Mouse (Mus musculus) CH12.LX (cell line): ENCODE data around the gene Arhgef39. TPM values are rescaled to one million over a fixed set of nuclear protein-coding genes. Genes with fewer than 3 reads are reported as not detected.
A peak's percentile ranks its signal among the peaks of the same experiment; 100 is the strongest.

ENCODE experiments used
- DNase-seq: peaks from one replicate; pipeline ENCODE4 v3.0.0-alpha.2; 2013; ENCODE audit errors: extremely low read depth
- H3K27ac ChIP-seq: 2 replicates; pipeline ENCODE4 v1.5.1; 2012; ENCODE audit warnings: low read depth, mild to moderate bottlenecking, control low read depth, moderate library complexity; ENCODE audit not compliant: insufficient read depth
- H3K27me3 ChIP-seq: replicated peaks from 2 replicates; pipeline ENCODE3; 2012; ENCODE audit warnings: inconsistent platforms
- H3K36me3 ChIP-seq, 2 experiments: replicated peaks in 1 of 2; 2 replicates each; pipeline versions ENCODE3 to v1.6.1; 2012; ENCODE audit warnings: inconsistent platforms in 1 of 2, low read length in 1 of 2, mild to moderate bottlenecking in 1 of 2, mixed read lengths in 1 of 2, moderate library complexity in 1 of 2; ENCODE audit not compliant: control insufficient read depth in 1 of 2, insufficient read depth in 1 of 2
- H3K4me1 ChIP-seq, 2 experiments: 2 replicates each; pipeline ENCODE4 v1.6.1; 2012; ENCODE audit warnings: inconsistent platforms in 1 of 2, moderate library complexity in 1 of 2; ENCODE audit not compliant: insufficient read depth in 2 of 2, control insufficient read depth in 1 of 2
- H3K4me2 ChIP-seq: 2 replicates; pipeline ENCODE4 v1.6.1; 2012; ENCODE audit warnings: low read depth, mild to moderate bottlenecking, control low read depth; ENCODE audit not compliant: poor library complexity, insufficient read depth, severe bottlenecking
- H3K4me3 ChIP-seq, 3 experiments: fragments of 150-350 bp in 1 of 3; sonication (generic) in 1 of 3; replicated peaks in 1 of 3; 2 replicates each; pipeline versions ENCODE3 to v1.5.1; 2011 to 2012; ENCODE audit warnings: low read depth in 2 of 3, low read length in 2 of 3, mild to moderate bottlenecking in 2 of 3, moderate library complexity in 2 of 3, control low read depth in 1 of 3, improper control_type of control experiment in 1 of 3, inconsistent platforms in 1 of 3, mixed read lengths in 1 of 3; ENCODE audit not compliant: poor library complexity in 1 of 3
- H3K79me2 ChIP-seq: replicated peaks from 2 replicates; pipeline ENCODE4 v1.6.1; 2012; ENCODE audit warnings: mild to moderate bottlenecking, moderate library complexity; ENCODE audit not compliant: control insufficient read depth, poor library complexity, insufficient read depth, severe bottlenecking; ENCODE audit errors: extremely low read depth
- H3K9ac ChIP-seq: 2 replicates; pipeline ENCODE4 v1.6.1; 2012; ENCODE audit warnings: low read depth, mild to moderate bottlenecking, control low read depth, moderate library complexity; ENCODE audit not compliant: insufficient read depth
- H3K9me3 ChIP-seq: replicated peaks from 2 replicates; pipeline ENCODE3; 2012; ENCODE audit warnings: low read length, inconsistent platforms, mixed read lengths
- BHLHE40 ChIP-seq: IDR thresholded peaks from 2 replicates; pipeline ENCODE4 v1.6.1; 2011; ENCODE audit warnings: mild to moderate bottlenecking, low read depth, low read length, improper control_type of control experiment
- CHD2 ChIP-seq: IDR thresholded peaks from 2 replicates; pipeline ENCODE4 v1.6.1; 2011; ENCODE audit warnings: low read length, improper control_type of control experiment
- CTCF ChIP-seq, 2 experiments: IDR thresholded peaks in 1 of 2; conservative IDR thresholded peaks in 1 of 2; 2 replicates each; pipeline ENCODE4 v1.5.1; 2011 to 2012; ENCODE audit warnings: low read depth in 2 of 2, low read length in 2 of 2, improper control_type of control experiment in 1 of 2, inconsistent platforms in 1 of 2, mild to moderate bottlenecking in 1 of 2, moderate library complexity in 1 of 2
- ELF1 ChIP-seq: IDR thresholded peaks from 2 replicates; pipeline ENCODE4 v1.6.1; 2014; ENCODE audit warnings: low read depth, mild to moderate bottlenecking, inconsistent platforms, low read length, improper control_type of control experiment
- GABPA ChIP-seq: IDR thresholded peaks from 2 replicates; pipeline ENCODE4 v1.6.1; 2012; ENCODE audit warnings: low read depth, low read length, improper control_type of control experiment, inconsistent platforms; ENCODE audit not compliant: insufficient replicate concordance
- IRF4 ChIP-seq: IDR thresholded peaks from 2 replicates; pipeline ENCODE4 v1.6.1; 2014; ENCODE audit warnings: low read depth, mild to moderate bottlenecking, inconsistent platforms, low read length, improper control_type of control experiment
- JUN ChIP-seq: IDR thresholded peaks from 2 replicates; pipeline ENCODE4 v1.6.1; 2011; ENCODE audit warnings: low read depth, mild to moderate bottlenecking, low read length, improper control_type of control experiment, moderate library complexity; ENCODE audit not compliant: insufficient read depth
- KAT2A ChIP-seq: IDR thresholded peaks from 2 replicates; pipeline ENCODE4 v1.6.1; 2012; ENCODE audit warnings: low read length, improper control_type of control experiment, inconsistent platforms; ENCODE audit not compliant: insufficient replicate concordance
- MAFK ChIP-seq: IDR thresholded peaks from 2 replicates; pipeline ENCODE4 v1.6.1; 2011; ENCODE audit warnings: low read length, improper control_type of control experiment; ENCODE audit not compliant: insufficient replicate concordance
- MAX ChIP-seq: IDR thresholded peaks from 2 replicates; pipeline ENCODE4 v1.6.1; 2011; ENCODE audit warnings: low read length, improper control_type of control experiment
- MAZ ChIP-seq: IDR thresholded peaks from 2 replicates; pipeline ENCODE4 v1.6.1; 2012; ENCODE audit warnings: low read depth, mild to moderate bottlenecking, inconsistent platforms, low read length, improper control_type of control experiment, moderate library complexity
- MEF2A ChIP-seq: IDR thresholded peaks from 2 replicates; pipeline ENCODE4 v1.6.1; 2014; ENCODE audit warnings: low read depth, mild to moderate bottlenecking, inconsistent platforms, low read length, improper control_type of control experiment, borderline replicate concordance
- MXI1 ChIP-seq: IDR thresholded peaks from 2 replicates; pipeline ENCODE4 v1.6.1; 2011; ENCODE audit warnings: mild to moderate bottlenecking, low read depth, low read length, improper control_type of control experiment
- MYC ChIP-seq: IDR thresholded peaks from 2 replicates; pipeline ENCODE4 v1.6.1; 2011; ENCODE audit warnings: low read depth, mild to moderate bottlenecking, improper control_type of control experiment, low read length
- NELFE ChIP-seq: IDR thresholded peaks from 2 replicates; pipeline ENCODE4 v1.6.1; 2011; ENCODE audit warnings: low read depth, low read length, improper control_type of control experiment
- NRF1 ChIP-seq: IDR thresholded peaks from 2 replicates; pipeline ENCODE4 v1.6.1; 2014; ENCODE audit warnings: low read depth, mild to moderate bottlenecking, inconsistent platforms, low read length, improper control_type of control experiment, moderate library complexity
- PAX5 ChIP-seq: IDR thresholded peaks from 2 replicates; pipeline ENCODE4 v1.6.1; 2012; ENCODE audit warnings: low read length, inconsistent platforms, mixed read lengths
- POLR2A ChIP-seq: IDR thresholded peaks from 2 replicates; pipeline ENCODE4 v1.6.1; 2011; ENCODE audit warnings: low read depth, mild to moderate bottlenecking, improper control_type of control experiment, low read length
- POLR2AphosphoS2 ChIP-seq: IDR thresholded peaks from 2 replicates; pipeline ENCODE4 v1.6.1; 2011; ENCODE audit warnings: low read depth, low read length, improper control_type of control experiment
- RAD21 ChIP-seq: IDR thresholded peaks from 2 replicates; pipeline ENCODE4 v1.6.1; 2011; ENCODE audit warnings: low read depth, mild to moderate bottlenecking, low read length, improper control_type of control experiment, moderate library complexity
- RCOR1 ChIP-seq: conservative IDR thresholded peaks from 2 replicates; pipeline ENCODE4 v1.6.1; 2012; ENCODE audit warnings: low read depth, mild to moderate bottlenecking, inconsistent platforms, low read length, improper control_type of control experiment
- SIN3A ChIP-seq: IDR thresholded peaks from 2 replicates; pipeline ENCODE4 v1.6.1; 2012; ENCODE audit warnings: low read length, improper control_type of control experiment, inconsistent platforms
- SMC3 ChIP-seq: IDR thresholded peaks from 2 replicates; pipeline ENCODE4 v1.6.1; 2011; ENCODE audit warnings: low read depth, low read length, improper control_type of control experiment
- TBP ChIP-seq: conservative IDR thresholded peaks from 2 replicates; pipeline ENCODE4 v1.6.1; 2011; ENCODE audit warnings: low read depth, low read length, improper control_type of control experiment
- UBTF ChIP-seq: IDR thresholded peaks from 2 replicates; pipeline ENCODE4 v1.6.1; 2012; ENCODE audit warnings: low read depth, mild to moderate bottlenecking, inconsistent platforms, low read length, improper control_type of control experiment, moderate library complexity
- USF1 ChIP-seq: IDR thresholded peaks from 2 replicates; pipeline ENCODE4 v1.6.1; 2014; ENCODE audit warnings: low read depth, mild to moderate bottlenecking, inconsistent platforms, low read length, improper control_type of control experiment
- USF2 ChIP-seq: conservative IDR thresholded peaks from 2 replicates; pipeline ENCODE4 v1.6.1; 2011; ENCODE audit warnings: low read depth, low read length, improper control_type of control experiment
- ZC3H11A ChIP-seq: IDR thresholded peaks from 2 replicates; pipeline ENCODE4 v1.6.1; 2012; ENCODE audit warnings: low read depth, mild to moderate bottlenecking, inconsistent platforms, low read length, improper control_type of control experiment
- ZKSCAN1 ChIP-seq: IDR thresholded peaks from 2 replicates; pipeline ENCODE4 v1.6.1; 2012; ENCODE audit warnings: low read depth, inconsistent platforms, low read length, improper control_type of control experiment, borderline replicate concordance
- ZMIZ1 ChIP-seq: IDR thresholded peaks from 2 replicates; pipeline ENCODE4 v1.6.1; 2012; ENCODE audit warnings: low read depth, mild to moderate bottlenecking, inconsistent platforms, low read length, improper control_type of control experiment
- dilution Hi-C: fragments of 300-500 bp; cut with MboI; formaldehyde crosslinking; loops from 2 replicates; pipeline ENCODE4 v1.14.3; 2020; ENCODE audit warnings: low sequenced_read_pairs; ENCODE audit not compliant: extremely low pct_unique_long_range_greater_than_20kb, extremely low pct_ligation_motif_present
- in situ Hi-C: fragments of 300-500 bp; cut with MboI; formaldehyde crosslinking; loops from 3 replicates; pipeline ENCODE4 v1.14.3; 2019; ENCODE audit warnings: low sequenced_read_pairs, low pct_ligation_motif_present, low pct_unique_long_range_greater_than_20kb, mixed read lengths
- polyA plus RNA-seq: library from polyadenylated mRNA; unstranded; fragments of >175 nt; gene quantifications from 2 replicates; pipeline ENCODE4 v1.2.1, GENCODE M21; 2012; ENCODE audit warnings: low read depth; ENCODE audit not compliant: insufficient read length
- total RNA-seq, 2 experiments: library from RNA; depleted of rRNA; stranded (reverse); fragments of 300-350 nt in 1 of 2; fragments of >200 nt in 1 of 2; gene quantifications; 2 replicates each; pipeline ENCODE4 v1.2.3; 2012 to 2014

Gene Arhgef39
- total and polyA plus RNA-seq, 3 experiments: 4.8 to 7.5 (median 7.1) TPM

DNA sequence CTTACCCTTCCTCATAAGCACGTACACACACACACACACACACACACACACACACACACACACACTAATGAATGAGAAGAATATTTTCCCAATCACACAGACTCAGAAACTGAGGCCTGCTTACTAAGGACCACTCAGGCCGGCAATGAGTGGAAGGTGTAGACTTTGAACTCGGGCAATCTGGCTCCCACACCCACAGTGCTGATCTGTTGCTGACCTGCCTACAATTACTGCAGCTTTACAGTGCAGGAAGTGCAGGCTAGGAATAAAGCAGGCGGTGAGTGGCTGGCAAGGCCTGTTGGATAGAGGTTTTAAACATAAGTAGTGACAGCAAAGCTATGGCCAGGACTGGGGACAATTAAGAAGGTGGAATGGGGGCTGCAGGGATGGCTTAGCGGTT is 18.5 kb downstream of the Arhgef39 start:
- H3K4me1 ChIP-seq: peaks cover 10 to 42% of the 10 kb centered on the region in 2 experiments
- TF ChIP-seq SMC3 (no peak), MXI1 (no peak), SIN3A (no peak), GABPA (no peak), ZMIZ1 (no peak), USF2 (no peak), PAX5 (no peak), MAX (no peak), BHLHE40 (no peak), ZC3H11A (no peak), MAFK (no peak), RAD21 (no peak), ZKSCAN1 (no peak), NRF1 (no peak), RCOR1 (no peak), NELFE (no peak), USF1 (no peak), JUN (no peak)
- no peak overlapping the region for H3K27ac ChIP-seq
- no peak for DNase-seq
- H3K9me3 ChIP-seq: peaks cover 3% of the 10 kb centered on the region
- no peaks in the 10 kb centered on the region for H3K36me3 ChIP-seq
- no peak overlapping the region for H3K4me3 ChIP-seq
- H3K4me2 ChIP-seq: no peak overlapping the region
- dilution Hi-C loops (no loop called here), in situ Hi-C loops (loop anchor here (5.0 kb wide), 1 partner anchor 39 kb away; the partner anchor contains the start of gene Tesk1)
- no peaks in the 10 kb centered on the region for H3K79me2 ChIP-seq
- no peaks in the 10 kb centered on the region for H3K27me3 ChIP-seq
- H3K9ac ChIP-seq: no peak overlapping the region

DNA sequence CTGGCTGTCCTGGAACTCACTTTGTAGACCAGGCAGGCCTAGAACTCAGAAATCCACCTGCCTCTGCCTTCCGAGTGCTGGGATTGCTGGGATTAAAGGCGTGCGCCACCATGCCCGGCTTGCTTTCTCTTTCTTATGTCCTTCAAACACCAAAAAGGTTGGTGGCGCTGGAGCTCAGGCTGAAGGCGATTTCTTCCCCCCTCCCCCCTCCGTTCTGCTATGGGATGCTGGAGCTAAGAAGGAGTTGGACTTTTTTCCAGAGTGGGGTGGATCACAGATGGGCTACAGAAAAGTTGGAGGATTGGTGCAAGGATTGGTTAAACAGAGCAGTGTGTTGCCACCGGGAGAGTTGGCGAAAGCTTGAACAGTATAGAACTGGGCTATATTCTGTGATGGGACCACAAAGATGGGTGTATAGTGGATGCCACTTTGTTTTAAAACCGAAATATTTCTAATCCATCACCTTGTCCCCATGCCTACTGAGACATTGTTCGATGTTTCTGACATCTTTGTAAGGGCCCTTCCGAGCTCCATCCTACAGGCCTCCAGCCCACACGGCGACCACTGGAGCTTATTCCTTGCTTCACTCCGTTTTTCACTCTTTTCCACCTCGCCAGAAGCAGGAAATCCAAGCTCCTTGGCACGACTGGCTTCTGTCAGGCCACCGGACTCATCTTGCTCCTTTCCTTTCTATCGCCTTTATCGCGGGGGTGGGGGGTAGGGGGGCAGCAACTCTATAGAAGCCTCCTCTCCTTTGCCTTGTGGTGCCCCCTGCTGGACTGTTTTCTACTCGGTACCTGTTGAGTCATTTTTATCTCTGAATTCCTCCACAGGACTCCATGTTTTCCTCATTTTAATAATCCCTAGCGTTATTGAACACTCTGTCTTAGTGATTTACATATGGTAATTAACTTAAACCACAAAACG is 20.3 kb downstream of the Arhgef39 start:
- H3K27ac ChIP-seq: peak overlapping the region; percentile 63; the same call in 1 of the 2 replicates
- no peaks in the 10 kb centered on the region for H3K36me3 ChIP-seq
- peak overlapping the region; percentile 44 to 58 (median 47) for H3K4me3 ChIP-seq
- H3K9me3 ChIP-seq: no peaks in the 10 kb centered on the region
- peak overlapping the region; percentile 84 for H3K4me2 ChIP-seq
- in situ Hi-C loops: no loop called here
- no peaks in the 10 kb centered on the region for H3K79me2 ChIP-seq
- H3K27me3 ChIP-seq: no peaks in the 10 kb centered on the region
- TF ChIP-seq POLR2AphosphoS2: no peak
- peak; percentile 84 for TF ChIP-seq RAD21
- TF ChIP-seq CTCF (conservative IDR thresholded peaks at IDR 0.05 in 1 of 2, IDR thresholded peaks at IDR 0.05 in 1 of 2; ENCODE audit: low read depth in 2 of 2, low read length in 2 of 2): peak; percentile 26 to 95; a peak in 3 of 4 replicates
- no peak for TF ChIP-seq ELF1
- TF ChIP-seq MEF2A: no peak
- TF ChIP-seq ZC3H11A: peak; percentile 50; the same call in 1 of the 2 replicates
- TF ChIP-seq MYC: no peak
- TF ChIP-seq MXI1: no peak
- peak; percentile 89 for TF ChIP-seq SMC3
- TF ChIP-seq KAT2A: no peak
- TF ChIP-seq POLR2A: peak; percentile 29; the same call in 1 of the 2 replicates
- no peak for TF ChIP-seq MAX
- TF ChIP-seq MAZ: peak; percentile 70; the same call in 1 of the 2 replicates
- TF ChIP-seq UBTF: no peak
- no peak for TF ChIP-seq NELFE
- TF ChIP-seq NRF1: 0 out of 2 replicates have a peak, but pooled peaks have one; percentile 25
- 0 out of 2 replicates have a peak, but pooled peaks have one; percentile 11 for TF ChIP-seq IRF4
- no peak for TF ChIP-seq PAX5
- TF ChIP-seq TBP: 0 out of 2 replicates have a peak, but pooled peaks have one; percentile 47
- TF ChIP-seq CHD2: peak; percentile 63
- dilution Hi-C loops: no loop called here
- DNase-seq: peak; percentile 89
- peaks cover 16 to 56% of the 10 kb centered on the region in 2 experiments for H3K4me1 ChIP-seq
- H3K9ac ChIP-seq: peak overlapping the region; percentile 26
